Mouse (Mus musculus) bone marrow macrophage, adult 2 months (primary cell): ENCODE measurements around the gene Cd47.

Experiments
- CTCF ChIP-seq: IDR thresholded peaks from 2 replicates; pipeline ENCODE4 v1.5.1; 2012; ENCODE audit warnings: low read depth, mild to moderate bottlenecking, low read length, moderate library complexity
- POLR2A ChIP-seq: IDR thresholded peaks from 2 replicates; pipeline ENCODE4 v1.6.1; 2012; ENCODE audit warnings: mild to moderate bottlenecking, low read depth, low read length, borderline replicate concordance

DNA sequence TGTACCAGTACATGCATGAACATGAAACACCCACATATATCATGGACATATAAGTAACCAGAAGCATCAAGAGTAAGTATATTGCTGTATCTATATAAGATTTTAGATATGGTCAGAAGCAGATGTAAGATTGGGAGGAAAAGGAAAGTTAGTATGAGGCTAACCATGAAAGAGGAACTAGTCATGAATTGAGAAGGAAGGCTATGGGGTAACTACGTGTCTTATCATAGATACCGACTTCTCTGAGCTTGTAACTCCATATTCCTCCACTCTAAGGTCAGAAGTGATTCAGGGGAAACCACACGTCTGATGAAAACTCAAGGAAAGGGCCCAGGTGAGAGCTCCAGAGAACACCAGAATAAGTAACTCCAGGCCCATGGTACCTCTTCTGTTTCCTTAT, 52.6 kb downstream of the Cd47 start:
- TF ChIP-seq CTCF: no peak
- TF ChIP-seq POLR2A: no peak
